Mouse (Mus musculus): ENCODE measurements around the gene Olfr935. TPM values are rescaled to one million over a fixed set of nuclear protein-coding genes. Genes with fewer than 3 reads are reported as not detected.

Olfr935 gene
- polyA plus RNA-seq (2012; rRNA removed), result not detected in 2 replicates
- not detected in 2 replicates for polyA plus RNA-seq (2014; fragmentation: Nextera tagmentation; extraction: Ambion mirVana)

DNA sequence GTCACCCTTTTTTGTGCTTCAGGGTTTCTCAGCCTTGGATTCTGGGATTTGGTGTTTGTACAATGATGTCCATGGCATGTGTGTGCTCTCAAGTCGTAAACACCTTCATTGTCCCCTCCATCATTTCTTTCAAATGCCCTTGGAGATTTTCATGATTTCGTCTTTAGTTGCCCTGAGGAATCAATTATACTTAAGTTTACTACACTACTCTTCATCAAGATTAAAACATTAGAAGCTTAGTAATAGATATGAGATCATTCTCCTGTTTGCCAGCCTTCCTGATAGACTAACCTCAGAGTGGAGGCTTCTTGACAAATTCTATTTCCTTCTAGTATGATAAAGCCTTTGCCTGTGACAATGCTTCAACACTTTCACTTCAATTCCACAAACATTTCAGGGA, at the start of gene Olfr935:
Gene Olfr935 (minus strand): TSS at position 101 of the 400 bp plus-strand sequence.
- TF ChIP-seq CTCF (IDR thresholded peaks at IDR 0.05; ENCODE audit: low read depth), result no peak
- no peak for TF ChIP-seq EP300 (IDR thresholded peaks at IDR 0.05; ENCODE audit: low read depth)
- WGBS (ENCODE audit: insufficient replicate concordance), result 47% methylated on average over 2 of the region's 2 CpGs
- Histone ChIP-seq H3K27me3 (ENCODE audit: control insufficient read depth, insufficient read depth, low read length) (no peaks in the 10 kb centered on the region), H3K9me3 (ENCODE audit: control insufficient read depth, low read length) (no peaks in the 10 kb centered on the region), H3K27ac (no peak within 1 kb of the TSS), H3K4me2 (ENCODE audit: low read depth) (no peak within 1 kb of the TSS), H3K4me1 (replicated peaks; ENCODE audit: control insufficient read depth in 2 of 2, insufficient read depth in 2 of 2, low read length in 1 of 2) (no peaks in the 10 kb centered on the region), H3K9ac (replicated peaks) (no peak within 1 kb of the TSS), H3K4me3 (ENCODE audit: insufficient read depth in 1 of 2, low read depth in 2 of 2, low read length in 2 of 2) (no peak within 1 kb of the TSS), H3K36me3 (replicated peaks; ENCODE audit: control insufficient read depth, insufficient read depth, low read depth) (no peaks in the 10 kb centered on the region)
- no peak for DNase-seq (ENCODE audit: low read depth in 3 of 3, low spot score in 3 of 3)
- ATAC-seq (ENCODE audit: insufficient read depth), result no peak

- 33% methylated on average over 1 of the region's 1 CpGs for WGBS (ENCODE audit: insufficient replicate concordance)
- no peak for DNase-seq (ENCODE audit: low read depth in 3 of 3, low spot score in 3 of 3)
- H3K9ac ChIP-seq (replicated peaks), result no peak within 1 kb of the TSS
- no peak within 1 kb of the TSS for H3K4me3 ChIP-seq (ENCODE audit: insufficient read depth in 1 of 2, low read depth in 2 of 2, low read length in 2 of 2)
- no peaks in the 10 kb centered on the region for H3K4me1 ChIP-seq (replicated peaks; ENCODE audit: control insufficient read depth in 2 of 2, insufficient read depth in 2 of 2, low read length in 1 of 2)
- H3K27ac ChIP-seq, result no peak within 1 kb of the TSS
- no peak for TF ChIP-seq CTCF (IDR thresholded peaks at IDR 0.05; ENCODE audit: low read depth)
- TF ChIP-seq EP300 (IDR thresholded peaks at IDR 0.05; ENCODE audit: low read depth), result no peak
- no peaks in the 10 kb centered on the region for H3K36me3 ChIP-seq (replicated peaks; ENCODE audit: control insufficient read depth, insufficient read depth, low read depth)
- no peak for ATAC-seq (ENCODE audit: insufficient read depth)
- H3K4me2 ChIP-seq (ENCODE audit: low read depth), result no peak within 1 kb of the TSS
- H3K9me3 ChIP-seq (ENCODE audit: control insufficient read depth, low read length), result no peaks in the 10 kb centered on the region
- H3K27me3 ChIP-seq (ENCODE audit: control insufficient read depth, insufficient read depth, low read length), result no peaks in the 10 kb centered on the region
Measured at GRCm38 (mm10) chr9:39023277-39023676, 23.8 kb upstream of the Olfr935 start, which contains the start of gene Olfr146. Olfr146 (minus strand) TSS chr9:39023377.

DNA sequence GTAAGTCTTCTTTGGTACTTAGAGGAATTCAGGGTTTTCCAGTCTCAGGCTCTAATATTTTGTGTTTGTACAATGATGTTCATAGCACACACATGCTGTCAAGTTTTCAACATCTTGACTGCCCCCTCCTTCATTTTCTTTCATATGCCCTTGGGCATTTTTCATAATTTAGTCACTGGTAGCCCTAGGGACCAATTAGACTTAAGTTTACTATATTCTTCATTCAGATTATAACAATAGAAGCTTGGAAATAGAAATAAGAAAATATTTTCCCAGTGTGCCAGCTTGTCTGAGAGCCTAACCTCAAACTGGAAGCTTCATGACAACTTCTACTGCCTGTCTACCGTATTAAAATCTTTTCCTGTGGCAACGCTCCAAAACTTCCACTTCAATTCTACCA, 11.3 kb downstream of the Olfr935 start, which contains the start of gene Olfr934:
Gene Olfr934 (minus strand): TSS at position 101 of the 400 bp plus-strand sequence.
- ATAC-seq (ENCODE audit: insufficient read depth), result no peak
- Histone ChIP-seq H3K27me3 (ENCODE audit: control insufficient read depth, insufficient read depth, low read length) (no peaks in the 10 kb centered on the region), H3K4me1 (replicated peaks; ENCODE audit: control insufficient read depth in 2 of 2, insufficient read depth in 2 of 2, low read length in 1 of 2) (no peaks in the 10 kb centered on the region), H3K9me3 (ENCODE audit: control insufficient read depth, low read length) (no peaks in the 10 kb centered on the region), H3K4me3 (ENCODE audit: insufficient read depth in 1 of 2, low read depth in 2 of 2, low read length in 2 of 2) (no peak within 1 kb of the TSS), H3K9ac (replicated peaks) (no peak within 1 kb of the TSS), H3K4me2 (ENCODE audit: low read depth) (no peak within 1 kb of the TSS), H3K36me3 (replicated peaks; ENCODE audit: control insufficient read depth, insufficient read depth, low read depth) (no peaks in the 10 kb centered on the region), H3K27ac (no peak within 1 kb of the TSS)
- TF ChIP-seq CTCF (IDR thresholded peaks at IDR 0.05; ENCODE audit: low read depth), result no peak
- no peak for TF ChIP-seq EP300 (IDR thresholded peaks at IDR 0.05; ENCODE audit: low read depth)
- no peak for DNase-seq (ENCODE audit: low read depth in 3 of 3, low spot score in 3 of 3)
- WGBS (ENCODE audit: insufficient replicate concordance), result 74% methylated on average over 2 of the region's 2 CpGs

DNA sequence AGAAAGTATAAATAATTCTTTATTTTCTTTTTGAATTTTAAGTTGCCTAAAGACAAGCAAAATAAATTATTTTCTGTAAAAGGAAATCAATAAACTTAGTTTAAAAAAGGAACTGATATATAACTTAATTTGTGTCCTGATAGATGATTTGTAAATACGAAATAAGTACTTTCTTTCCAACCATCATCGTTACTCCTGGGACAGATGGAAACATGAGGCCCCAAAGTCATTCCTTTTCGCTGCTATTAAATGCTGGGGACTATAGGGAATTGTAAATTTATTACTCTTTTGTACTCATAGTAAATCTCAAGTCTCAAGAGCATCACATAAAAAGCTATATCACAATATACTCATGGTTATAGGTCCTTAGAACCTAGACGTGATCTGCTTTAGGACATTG, 27.5 kb downstream of the Olfr935 start, which contains the start of gene Olfr933:
Gene Olfr933 (plus strand): TSS at position 301 of the 400 bp plus-strand sequence.
- no peak within 1 kb of the TSS for H3K27ac ChIP-seq
- TF ChIP-seq EP300 (IDR thresholded peaks at IDR 0.05; ENCODE audit: low read depth) (no peak), CTCF (IDR thresholded peaks at IDR 0.05; ENCODE audit: low read depth) (no peak)
- ATAC-seq (ENCODE audit: insufficient read depth), result no peak
- no peak within 1 kb of the TSS for H3K4me2 ChIP-seq (ENCODE audit: low read depth)
- H3K27me3 ChIP-seq (ENCODE audit: control insufficient read depth, insufficient read depth, low read length), result no peaks in the 10 kb centered on the region
- 58% methylated on average over 4 of the region's 4 CpGs for WGBS (ENCODE audit: insufficient replicate concordance)
- H3K9me3 ChIP-seq (ENCODE audit: control insufficient read depth, low read length), result no peaks in the 10 kb centered on the region
- no peak for DNase-seq (ENCODE audit: low read depth in 3 of 3, low spot score in 3 of 3)
- H3K4me1 ChIP-seq (replicated peaks; ENCODE audit: control insufficient read depth in 2 of 2, insufficient read depth in 2 of 2, low read length in 1 of 2), result no peaks in the 10 kb centered on the region
- no peaks in the 10 kb centered on the region for H3K36me3 ChIP-seq (replicated peaks; ENCODE audit: control insufficient read depth, insufficient read depth, low read depth)
- H3K9ac ChIP-seq (replicated peaks), result no peak within 1 kb of the TSS
- H3K4me3 ChIP-seq (ENCODE audit: insufficient read depth in 1 of 2, low read depth in 2 of 2, low read length in 2 of 2), result no peak within 1 kb of the TSS

GRCm38 (mm10) chr9:38954124-38954416, 45.4 kb downstream of the Olfr935 start:
- no peak for DNase-seq (ENCODE audit: low read depth in 3 of 3, low spot score in 3 of 3)
- Histone ChIP-seq H3K27ac (no peak overlapping the region), H3K9me3 (ENCODE audit: control insufficient read depth, low read length) (no peaks in the 10 kb centered on the region), H3K9ac (replicated peaks) (no peak overlapping the region), H3K4me2 (ENCODE audit: low read depth) (no peak overlapping the region), H3K27me3 (ENCODE audit: control insufficient read depth, insufficient read depth, low read length) (no peaks in the 10 kb centered on the region), H3K4me3 (ENCODE audit: insufficient read depth in 1 of 2, low read depth in 2 of 2, low read length in 2 of 2) (no peak overlapping the region), H3K36me3 (replicated peaks; ENCODE audit: control insufficient read depth, insufficient read depth, low read depth) (no peaks in the 10 kb centered on the region), H3K4me1 (replicated peaks; ENCODE audit: control insufficient read depth in 2 of 2, insufficient read depth in 2 of 2, low read length in 1 of 2) (no peaks in the 10 kb centered on the region)
- no peak for ATAC-seq (ENCODE audit: insufficient read depth)
- 68% methylated on average over 4 of the region's 4 CpGs for WGBS (ENCODE audit: insufficient replicate concordance)
- no peak for TF ChIP-seq CTCF (IDR thresholded peaks at IDR 0.05; ENCODE audit: low read depth)
- no peak for TF ChIP-seq EP300 (IDR thresholded peaks at IDR 0.05; ENCODE audit: low read depth)

All from liver, embryonic 14.5 days (tissue).